Mouse (Mus musculus): ENCODE data around the gene Sele. TPM values are rescaled to one million over a fixed set of nuclear protein-coding genes. Genes with fewer than 3 reads are reported as not detected.
A peak's percentile ranks its signal among the peaks of the same experiment; 100 is the strongest.
"Not testable (repeated sequence)": the region's sequence is repeated elsewhere in the genome, so short reads cannot be mapped to it uniquely, and the experiment has no call there.

Sele gene
- not detected in 2 replicates for polyA plus RNA-seq (2014; fragmentation: Nextera tagmentation; extraction: Ambion mirVana)

- no peaks in the 10 kb centered on the region for H3K4me1 ChIP-seq (ENCODE audit: insufficient read depth)
These were observed at the start of gene Sele for GRCm38 (mm10) chr1:164047934-164048333. Gene Sele, plus strand, starts transcription at chr1:164048234.

GRCm38 (mm10) chr1:164001831-164002452, 46.1 kb upstream of the Sele start:
- H3K36me3 ChIP-seq (ENCODE audit: insufficient read depth), result no peaks in the 10 kb centered on the region
- WGBS, result 61% methylated on average over 6 of the region's 6 CpGs
- H3K27me3 ChIP-seq (ENCODE audit: insufficient read depth, low read length), result no peaks in the 10 kb centered on the region
- no peak for TF ChIP-seq CTCF (IDR thresholded peaks at IDR 0.05; ENCODE audit: low read depth)
- no peak overlapping the region for H3K9ac ChIP-seq
- no peak overlapping the region for H3K4me2 ChIP-seq
- no peak overlapping the region for H3K4me3 ChIP-seq (ENCODE audit: low read depth, low read length)
- no peaks in the 10 kb centered on the region for H3K4me1 ChIP-seq (ENCODE audit: insufficient read depth)
- H3K27ac ChIP-seq (ENCODE audit: low read depth), result no peak overlapping the region
- ATAC-seq (ENCODE audit: insufficient read depth) (no peak), DNase-seq (no peak)
- H3K9me3 ChIP-seq (ENCODE audit: low read depth, low read length), result no peaks in the 10 kb centered on the region

More at GRCm38 (mm10) chr1:164047934-164048333, at the start of gene Sele:
- Histone ChIP-seq H3K27me3 (ENCODE audit: insufficient read depth, low read length) (no peaks in the 10 kb centered on the region), H3K9me3 (ENCODE audit: low read depth, low read length) (no peaks in the 10 kb centered on the region), H3K9ac (no peak within 1 kb of the TSS), H3K36me3 (ENCODE audit: insufficient read depth) (no peaks in the 10 kb centered on the region), H3K27ac (ENCODE audit: low read depth) (no peak within 1 kb of the TSS), H3K4me2 (no peak within 1 kb of the TSS), H3K4me3 (ENCODE audit: low read depth, low read length) (no peak within 1 kb of the TSS)
- no peak for TF ChIP-seq CTCF (IDR thresholded peaks at IDR 0.05; ENCODE audit: low read depth)
- WGBS, result 76% methylated on average over 5 of the region's 5 CpGs
- DNase-seq (no peak), ATAC-seq (ENCODE audit: insufficient read depth) (no peak)

- Histone ChIP-seq H3K4me1 (ENCODE audit: insufficient read depth) (no peaks in the 10 kb centered on the region), H3K27me3 (ENCODE audit: insufficient read depth, low read length) (no peaks in the 10 kb centered on the region), H3K9me3 (ENCODE audit: low read depth, low read length) (no peaks in the 10 kb centered on the region), H3K4me2 (no peak overlapping the region), H3K27ac (ENCODE audit: low read depth) (no peak overlapping the region), H3K36me3 (ENCODE audit: insufficient read depth) (no peaks in the 10 kb centered on the region), H3K9ac (no peak overlapping the region), H3K4me3 (ENCODE audit: low read depth, low read length) (no peak overlapping the region)
- 68% methylated on average over 3 of the region's 3 CpGs for WGBS
- DNase-seq (no peak), ATAC-seq (ENCODE audit: insufficient read depth) (no peak)
- TF ChIP-seq CTCF (IDR thresholded peaks at IDR 0.05; ENCODE audit: low read depth), result no peak
These were observed 43.7 kb upstream of the Sele start for GRCm38 (mm10) chr1:164004311-164004710.

- H3K4me1 ChIP-seq (ENCODE audit: insufficient read depth), result no peaks in the 10 kb centered on the region
- H3K27ac ChIP-seq (ENCODE audit: low read depth), result no peak overlapping the region
- DNase-seq, result peak; percentile 47
- peak; percentile 64 for TF ChIP-seq CTCF (IDR thresholded peaks at IDR 0.05; ENCODE audit: low read depth)
- no peak overlapping the region for H3K9ac ChIP-seq
- no peak overlapping the region for H3K4me2 ChIP-seq
- no peak overlapping the region for H3K4me3 ChIP-seq (ENCODE audit: low read depth, low read length)
- H3K9me3 ChIP-seq (ENCODE audit: low read depth, low read length), result no peaks in the 10 kb centered on the region
- no peaks in the 10 kb centered on the region for H3K27me3 ChIP-seq (ENCODE audit: insufficient read depth, low read length)
- ATAC-seq (ENCODE audit: insufficient read depth), result no peak
- 40% methylated on average over 2 of the region's 2 CpGs for WGBS
- no peaks in the 10 kb centered on the region for H3K36me3 ChIP-seq (ENCODE audit: insufficient read depth)
These were observed 38.8 kb upstream of the Sele start for GRCm38 (mm10) chr1:164009235-164009634.

- Histone ChIP-seq H3K27me3 (ENCODE audit: insufficient read depth, low read length) (no peaks in the 10 kb centered on the region), H3K9me3 (ENCODE audit: low read depth, low read length) (no peaks in the 10 kb centered on the region), H3K4me2 (no peak overlapping the region), H3K9ac (no peak overlapping the region), H3K36me3 (ENCODE audit: insufficient read depth) (no peaks in the 10 kb centered on the region), H3K4me3 (ENCODE audit: low read depth, low read length) (no peak overlapping the region), H3K4me1 (ENCODE audit: insufficient read depth) (no peaks in the 10 kb centered on the region), H3K27ac (ENCODE audit: low read depth) (no peak overlapping the region)
- no peak for TF ChIP-seq CTCF (IDR thresholded peaks at IDR 0.05; ENCODE audit: low read depth)
- 61% methylated on average over 1 of the region's 1 CpGs for whole genome bisulfite sequencing
- DNase-seq, result no peak
- ATAC-seq (ENCODE audit: insufficient read depth), result no peak
These were observed 33.4 kb upstream of the Sele start for GRCm38 (mm10) chr1:164014616-164015015.

- H3K4me2 ChIP-seq, result no peak overlapping the region
- no peak for ATAC-seq (ENCODE audit: insufficient read depth)
These were observed 29.7 kb upstream of the Sele start for GRCm38 (mm10) chr1:164018221-164018896.

GRCm38 (mm10) chr1:164019789-164020188, 28.2 kb upstream of the Sele start:
- no peak for TF ChIP-seq CTCF (IDR thresholded peaks at IDR 0.05; ENCODE audit: low read depth)
- no peaks in the 10 kb centered on the region for H3K4me1 ChIP-seq (ENCODE audit: insufficient read depth)
- DNase-seq, result no peak
- H3K4me2 ChIP-seq, result no peak overlapping the region
- no peak overlapping the region for H3K9ac ChIP-seq
- no peaks in the 10 kb centered on the region for H3K36me3 ChIP-seq (ENCODE audit: insufficient read depth)
- no peaks in the 10 kb centered on the region for H3K9me3 ChIP-seq (ENCODE audit: low read depth, low read length)
- H3K4me3 ChIP-seq (ENCODE audit: low read depth, low read length), result no peak overlapping the region
- H3K27me3 ChIP-seq (ENCODE audit: insufficient read depth, low read length), result no peaks in the 10 kb centered on the region
- no peak overlapping the region for H3K27ac ChIP-seq (ENCODE audit: low read depth)
- 53% methylated on average over 6 of the region's 6 CpGs for WGBS
- ATAC-seq (ENCODE audit: insufficient read depth), result no peak

More at GRCm38 (mm10) chr1:164018221-164018896, 29.7 kb upstream of the Sele start:
- Histone ChIP-seq H3K9me3 (ENCODE audit: low read depth, low read length) (no peaks in the 10 kb centered on the region), H3K27me3 (ENCODE audit: insufficient read depth, low read length) (no peaks in the 10 kb centered on the region), H3K4me1 (ENCODE audit: insufficient read depth) (no peaks in the 10 kb centered on the region), H3K36me3 (ENCODE audit: insufficient read depth) (no peaks in the 10 kb centered on the region), H3K9ac (no peak overlapping the region), H3K4me3 (ENCODE audit: low read depth, low read length) (no peak overlapping the region), H3K27ac (ENCODE audit: low read depth) (no peak overlapping the region)
- no peak for DNase-seq
- TF ChIP-seq CTCF (IDR thresholded peaks at IDR 0.05; ENCODE audit: low read depth), result no peak
- 78% methylated on average over 16 of the region's 16 CpGs for WGBS

GRCm38 (mm10) chr1:164020746-164021145, 27.3 kb upstream of the Sele start:
- not testable (repeated sequence) for H3K4me2 ChIP-seq; H3K9ac ChIP-seq; H3K27ac ChIP-seq (ENCODE audit: low read depth); H3K36me3 ChIP-seq (ENCODE audit: insufficient read depth); DNase-seq; H3K9me3 ChIP-seq (ENCODE audit: low read depth, low read length); H3K4me1 ChIP-seq (ENCODE audit: insufficient read depth); H3K4me3 ChIP-seq (ENCODE audit: low read depth, low read length); ATAC-seq (ENCODE audit: insufficient read depth); H3K27me3 ChIP-seq (ENCODE audit: insufficient read depth, low read length)
- WGBS, result 78% methylated on average over 3 of the region's 3 CpGs

- not testable (repeated sequence) for H3K4me2 ChIP-seq; H3K9ac ChIP-seq; H3K27me3 ChIP-seq (ENCODE audit: insufficient read depth, low read length); H3K4me1 ChIP-seq (ENCODE audit: insufficient read depth); ATAC-seq (ENCODE audit: insufficient read depth); H3K4me3 ChIP-seq (ENCODE audit: low read depth, low read length); DNase-seq; H3K9me3 ChIP-seq (ENCODE audit: low read depth, low read length); H3K36me3 ChIP-seq (ENCODE audit: insufficient read depth); H3K27ac ChIP-seq (ENCODE audit: low read depth)
- 78% methylated on average over 5 of the region's 5 CpGs for WGBS
These were observed 25.9 kb upstream of the Sele start for GRCm38 (mm10) chr1:164022106-164022505.
